Mouse (Mus musculus) right cerebral cortex, postnatal 36 days (tissue): ENCODE data around the gene Oxld1.

ENCODE experiments used
- DNase-seq, 2 experiments: peaks; one replicate each; pipeline ENCODE4 v3.0.0; 2022; ENCODE audit warnings: low spot score in 2 of 2, mixed read lengths in 1 of 2

Oxld1 gene

DNA sequence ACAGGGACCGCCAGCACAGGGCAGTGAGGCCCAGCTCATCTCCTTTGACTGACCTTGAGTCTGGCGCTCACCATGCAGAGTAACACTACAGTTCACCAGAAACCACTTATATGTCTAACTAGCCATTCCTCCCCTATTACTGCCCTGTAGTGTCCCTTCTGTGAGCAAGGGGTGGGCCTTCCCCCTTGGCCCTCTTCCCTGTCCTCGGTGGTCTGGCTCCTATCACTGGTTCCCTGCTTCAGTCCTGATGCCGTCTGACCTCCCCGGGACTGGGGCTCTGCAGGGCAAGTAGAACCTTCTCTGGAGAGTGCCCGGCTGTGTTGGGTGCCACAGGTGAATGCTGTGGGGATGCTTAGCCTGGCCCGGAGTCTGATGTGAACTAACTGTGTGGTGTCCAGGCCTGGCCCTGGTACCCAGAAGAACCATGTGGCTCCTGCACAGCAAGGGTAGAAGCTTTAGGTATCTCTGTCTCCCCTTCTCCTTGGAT lies 25.6 kb upstream of the Oxld1 start:
- DNase-seq, result no peak

GRCm38 (mm10) chr11:120472052-120472451 lies 14.2 kb upstream of the Oxld1 start:
- DNase-seq, result no peak

- DNase-seq, result no peak
Measured at GRCm38 (mm10) chr11:120467736-120468092, 9.8 kb upstream of the Oxld1 start.

DNA sequence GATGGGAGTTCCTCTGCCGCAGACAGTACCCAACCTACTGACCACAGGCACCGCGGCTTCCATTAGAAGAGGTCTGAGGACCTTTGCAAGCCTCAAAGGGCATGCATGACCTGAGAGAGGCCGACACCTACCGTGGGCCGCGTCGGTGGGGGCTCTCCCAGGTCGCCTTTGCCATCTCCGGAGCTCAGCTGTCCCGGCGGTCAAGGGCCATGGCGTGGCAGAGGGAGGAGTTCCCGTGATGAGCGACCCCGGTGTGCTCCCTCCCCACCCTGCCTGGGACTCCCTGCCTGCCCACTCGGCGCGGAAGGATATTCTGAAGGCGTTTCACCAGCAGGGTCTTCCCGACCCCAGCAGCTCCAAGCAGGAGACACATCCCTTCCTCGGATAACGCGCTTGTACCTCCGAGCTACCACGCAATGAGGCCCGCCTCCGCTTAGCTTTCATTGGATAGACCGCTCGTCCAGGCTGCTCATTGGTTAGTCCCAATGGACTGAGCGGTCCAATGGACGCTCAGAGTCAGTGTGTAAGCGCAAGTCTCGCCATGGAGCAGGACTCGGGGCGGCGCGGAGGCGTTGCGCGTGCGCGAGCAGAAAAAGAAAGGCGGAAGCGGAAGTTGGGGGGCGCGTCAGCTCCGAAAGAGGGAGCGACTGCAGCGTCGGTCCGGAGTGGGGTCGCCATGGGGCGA lies 9.3 kb upstream of the Oxld1 start, which contains the start of gene Arl16:
TSS of gene Arl16 (minus strand) at position 557 of the 685 bp plus-strand sequence.
- peak; percentile 94 to 96 for DNase-seq

GRCm38 (mm10) chr11:120465521-120465920 lies 7.7 kb upstream of the Oxld1 start:
- no peak for DNase-seq

- DNase-seq, result no peak
Measured at GRCm38 (mm10) chr11:120464365-120464764, 6.5 kb upstream of the Oxld1 start.

- no peak for DNase-seq
Measured at GRCm38 (mm10) chr11:120463536-120463935, 5.7 kb upstream of the Oxld1 start.

DNA sequence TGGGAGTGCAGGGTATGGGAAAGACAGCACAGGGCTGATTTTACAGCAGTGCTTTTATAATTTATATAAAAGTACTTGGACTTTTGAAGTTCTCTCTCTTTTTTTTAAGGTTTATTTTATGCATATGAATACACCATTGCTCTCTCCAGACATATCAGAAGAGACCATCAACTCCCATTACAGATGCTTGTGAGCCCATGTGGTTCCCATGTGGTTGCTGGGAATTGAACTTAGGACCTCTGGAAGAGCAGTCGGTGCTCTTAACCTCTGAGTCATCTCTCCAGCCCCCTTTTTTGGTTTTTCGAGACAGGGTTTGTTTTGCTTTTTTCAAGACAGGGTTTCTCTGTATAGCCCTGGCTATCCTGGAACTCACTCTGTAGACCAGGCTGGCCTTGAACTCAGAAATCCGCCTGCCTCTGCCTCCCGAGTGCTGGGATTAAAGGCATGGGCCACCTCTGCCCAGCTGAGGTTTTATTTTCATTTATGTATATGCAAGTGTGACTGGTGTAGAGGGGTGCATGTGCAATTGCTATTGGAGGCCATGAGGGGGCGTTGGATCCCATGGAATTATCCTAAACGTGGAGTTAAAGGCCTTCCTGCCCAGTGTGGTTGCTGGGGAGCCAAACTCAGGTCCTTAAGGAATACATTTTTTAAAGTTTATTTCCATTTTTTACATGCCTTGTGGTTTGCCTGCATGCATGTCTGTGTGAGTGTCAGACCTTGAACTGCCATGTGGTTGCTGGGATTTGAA lies 1.2 kb upstream of the Oxld1 start:
- no peak for DNase-seq

GRCm38 (mm10) chr11:120457370-120457769 lies 498 bp downstream of the Oxld1 start:
- DNase-seq, result no peak

DNA sequence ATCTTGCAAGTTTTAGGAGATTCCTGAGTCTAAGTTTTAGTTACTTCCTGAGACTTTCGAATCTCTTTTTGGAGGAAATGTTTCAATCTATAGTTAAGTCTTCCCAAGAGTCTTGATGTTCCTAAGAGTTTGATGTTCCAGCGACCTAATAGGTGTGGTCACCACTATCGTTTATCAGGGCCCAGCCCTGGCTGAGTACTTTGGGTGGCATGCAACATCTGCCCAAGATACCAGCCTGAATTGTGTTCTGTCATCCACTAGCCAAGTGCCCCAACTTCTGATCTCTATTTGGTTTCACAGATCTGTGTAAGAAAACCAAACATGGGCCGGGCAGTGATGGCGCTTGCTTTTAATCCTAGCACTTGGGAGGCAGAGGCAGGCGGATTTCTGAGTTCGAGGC lies 2.5 kb downstream of the Oxld1 start:
- no peak for DNase-seq

DNA sequence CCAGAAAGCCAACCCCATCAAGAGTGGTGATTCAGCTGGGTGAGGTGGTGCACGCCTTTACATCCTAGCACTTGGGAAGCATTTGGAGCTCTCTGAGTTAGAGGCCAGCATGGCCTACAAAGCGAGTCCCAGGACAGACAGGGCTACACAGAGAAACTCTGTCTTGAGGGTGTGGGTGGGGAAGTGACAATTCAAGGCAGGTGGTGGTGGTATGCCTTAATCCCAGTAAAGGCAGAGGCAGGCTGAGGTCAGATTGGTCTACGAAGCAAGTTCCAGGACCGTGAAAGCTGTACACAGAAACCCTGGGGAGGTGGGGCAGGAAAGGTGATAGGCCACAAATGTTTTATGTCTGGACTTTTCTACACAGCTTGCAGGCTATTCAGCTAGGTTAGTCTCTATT lies 2.9 kb downstream of the Oxld1 start:
- DNase-seq, result no peak

- DNase-seq, result no peak
Measured at GRCm38 (mm10) chr11:120453306-120453705, 4.6 kb downstream of the Oxld1 start, which contains the start of gene Pde6g. Gene Pde6g (minus strand): TSS chr11:120453500.

DNA sequence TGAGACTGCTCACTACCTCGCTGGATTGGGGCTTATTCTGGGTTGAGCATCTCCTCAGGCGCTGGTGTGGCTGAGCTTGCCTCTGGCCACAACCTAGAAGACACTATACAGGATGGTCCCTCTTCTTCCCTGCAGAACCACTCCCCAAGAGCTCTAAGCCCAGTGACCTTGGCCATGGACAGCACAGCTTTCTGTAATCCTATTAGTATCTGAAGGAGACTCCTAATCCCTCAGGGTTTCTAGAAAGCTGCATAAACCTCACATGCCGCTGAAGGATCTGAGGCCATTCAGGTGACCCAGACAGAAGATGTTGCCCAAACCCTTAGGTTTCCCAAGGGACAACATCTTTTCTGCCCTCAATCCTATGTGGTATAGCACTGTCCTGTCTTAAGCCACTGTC lies 5.6 kb downstream of the Oxld1 start:
- DNase-seq, result no peak

GRCm38 (mm10) chr11:120447179-120447578 lies 10.7 kb downstream of the Oxld1 start:
- DNase-seq, result no peak

DNA sequence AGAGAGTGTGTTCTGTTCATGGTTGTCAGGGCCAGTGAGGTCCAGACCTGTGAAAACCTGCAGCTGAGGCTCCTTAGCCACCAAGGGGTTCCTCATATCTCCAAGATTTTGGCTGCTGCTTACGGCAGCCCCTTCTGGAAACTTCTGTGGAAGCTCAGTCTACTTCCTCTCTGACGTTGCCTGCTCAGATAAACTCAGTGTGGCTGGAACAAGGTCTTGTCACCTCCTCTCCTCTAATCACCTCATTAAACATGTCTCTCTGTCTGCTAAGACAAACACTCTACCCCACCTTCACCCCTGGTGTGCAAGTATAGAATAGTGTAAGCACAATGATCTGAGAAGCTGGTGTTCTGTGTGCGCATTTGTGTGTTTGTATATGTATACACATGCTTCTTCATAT lies 12.4 kb downstream of the Oxld1 start:
- no peak for DNase-seq

DNA sequence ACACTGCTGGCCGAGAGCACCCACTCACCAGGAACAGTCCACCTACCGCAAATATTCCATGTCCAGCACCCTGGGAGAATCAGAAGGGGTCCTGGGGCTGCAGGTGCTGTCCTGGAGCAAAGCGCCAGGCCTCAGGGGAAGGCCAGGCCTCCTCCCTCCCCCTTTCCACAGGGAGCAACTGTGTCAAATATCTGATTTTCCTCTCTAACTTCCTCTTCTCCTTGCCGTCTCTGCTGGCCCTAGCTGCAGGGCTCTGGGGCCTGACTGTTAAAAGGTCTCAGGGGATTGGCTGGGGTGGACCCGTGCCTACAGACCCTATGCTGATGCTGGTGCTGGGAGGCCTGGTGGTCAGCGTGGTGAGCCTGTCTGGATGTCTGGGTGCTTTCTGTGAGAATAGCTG lies 13.8 kb downstream of the Oxld1 start:
- DNase-seq, result no peak

- no peak for DNase-seq
Measured at GRCm38 (mm10) chr11:120442765-120443280, 15.0 kb downstream of the Oxld1 start.

- no peak for DNase-seq
Measured at GRCm38 (mm10) chr11:120442344-120442743, 15.5 kb downstream of the Oxld1 start, which contains the start of gene Tspan10. Gene Tspan10 (plus strand): TSS chr11:120442644.

DNA sequence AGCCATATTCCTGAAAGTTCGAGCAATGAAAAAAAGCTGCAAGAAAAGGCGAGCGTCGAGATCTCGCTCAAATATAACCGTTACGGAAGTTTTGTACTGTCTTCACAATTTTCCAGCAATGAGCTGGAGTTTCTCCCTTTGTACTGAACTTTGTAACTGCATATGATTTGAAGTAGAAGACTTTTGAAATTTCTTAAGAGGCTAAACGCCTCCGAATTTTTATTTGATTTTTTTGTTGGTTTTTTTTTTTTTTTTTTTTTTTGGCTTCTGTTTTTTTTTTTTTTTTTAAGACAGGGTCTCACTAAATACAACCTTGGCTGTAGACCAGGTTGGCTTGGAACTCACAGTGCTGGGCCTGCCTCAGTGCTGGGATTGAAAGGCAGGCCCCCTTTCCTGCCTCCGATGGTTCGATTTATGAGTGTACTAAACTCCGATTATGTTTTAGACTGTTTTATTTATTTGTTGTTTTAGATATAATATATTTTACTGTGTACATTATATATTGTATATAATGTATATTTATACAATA lies 19.9 kb downstream of the Oxld1 start:
- no peak for DNase-seq

- peak; percentile 67 to 73 for DNase-seq
Measured at GRCm38 (mm10) chr11:120437152-120437856, 20.6 kb downstream of the Oxld1 start, which contains the start of gene Nploc4. Gene Nploc4 (minus strand): TSS chr11:120437708.

GRCm38 (mm10) chr11:120426727-120427126 lies 31.1 kb downstream of the Oxld1 start:
- DNase-seq, result no peak
